Mouse (Mus musculus) thymus, postnatal 0 days (tissue): ENCODE results near the gene Tex2. TPM values are rescaled to one million over a fixed set of nuclear protein-coding genes. Genes with fewer than 3 reads are reported as not detected.

Source experiments
- DNase-seq: peaks from one replicate; pipeline ENCODE4 v3.0.0-alpha.2; 2015; ENCODE audit warnings: low spot score
- polyA plus RNA-seq: library from polyadenylated mRNA; unstranded; fragments of >200 nt; fragmentation: Nextera tagmentation; extraction: Ambion mirVana; gene quantifications from 2 replicates; pipeline ENCODE4 v1.2.1, GENCODE M21; 2015

Gene Tex2
- polyA plus RNA-seq, 1 experiment from 2014 or later = 7.2 TPM

GRCm38 (mm10) chr11:106460671-106461070, 152.6 kb downstream of the Tex2 start:
- no peak for DNase-seq

- no peak for DNase-seq
Observed at GRCm38 (mm10) chr11:106458540-106458939, 154.7 kb downstream of the Tex2 start.

Other genes starting within 250 kb of the Tex2 start
- gene Prr29, start 248.0 kb downstream of the Tex2 start, polyA plus RNA-seq = 31.2 and 33.1 TPM in 2 replicates
- 123 and 124 TPM in 2 replicates for gene Icam2, start 225.3 kb downstream of the Tex2 start, polyA plus RNA-seq
- gene Ern1, start 125.6 kb downstream of the Tex2 start, polyA plus RNA-seq = 2.4 and 3.6 TPM in 2 replicates
- gene Pecam1, start 137.2 kb upstream of the Tex2 start, polyA plus RNA-seq = 60.8 and 61.8 TPM in 2 replicates
- gene Milr1, start 137.8 kb upstream of the Tex2 start, polyA plus RNA-seq = 8.2 and 11.4 TPM in 2 replicates
- 18.9 and 19.1 TPM in 2 replicates for gene Polg2, start 166.1 kb upstream of the Tex2 start, polyA plus RNA-seq
- gene Ddx5, start 175.8 kb upstream of the Tex2 start, polyA plus RNA-seq = 417 and 435 TPM in 2 replicates
- gene Cep95, start 175.8 kb upstream of the Tex2 start, polyA plus RNA-seq = 20.7 and 23.6 TPM in 2 replicates